ENCODE assay signal across 8 mouse cellular contexts in genomic region chr16:20537071-20537471, GRCm38 (mm10). TPM values are rescaled to one million over a fixed set of nuclear protein-coding genes. Genes with fewer than 3 reads are reported as not detected.
DNase-seq lines count a peak whose midpoint lies in the region; ATAC-seq lines count a peak whose summit lies in the region.

No protein-coding gene starts in this region.

- H3K4me1 ChIP-seq in heart, embryonic 14.5 days (ENCODE audit: control insufficient read depth in 2 of 2, insufficient read depth in 2 of 2, low read length in 2 of 2) = peaks cover 10 to 26% of the 10 kb centered on the region in 2 experiments
- peaks cover 28% of the 10 kb centered on the region for H3K4me1 ChIP-seq in neural tube, embryonic 12.5 days

- peak; percentile 64 for DNase-seq in cerebellum, adult 11-12 months
- DNase-seq in cerebellum, adult 9-10 months = no peak
- DNase-seq in 416B (ENCODE audit: low read depth) = peak; percentile 44
- peak; percentile 70 for DNase-seq in c-Kit-positive CD71-positive TER-119-positive erythroid progenitor cells, embryonic 14.5 days (ENCODE audit: low spot score)
- DNase-seq in kidney, postnatal 4 days = peak; percentile 55 to 75
- no peak for DNase-seq in spleen, postnatal 10 days (ENCODE audit: low spot score in 2 of 2)

- ATAC-seq in heart, embryonic 14.5 days (ENCODE audit: insufficient number of reproducible peaks, insufficient read depth, low FRiP score, low read depth) = no peak
- ATAC-seq in neural tube, embryonic 12.5 days (ENCODE audit: low FRiP score, low read depth) = no peak

- H3K36me3 ChIP-seq in heart, embryonic 14.5 days (ENCODE audit: control insufficient read depth, insufficient read depth, low read length) = peaks cover 60% of the 10 kb centered on the region
- peaks cover 59% of the 10 kb centered on the region for H3K36me3 ChIP-seq in neural tube, embryonic 12.5 days

- peak overlapping the region; percentile 69 for H3K4me2 ChIP-seq in heart, embryonic 14.5 days (ENCODE audit: low read length)
- H3K4me2 ChIP-seq in neural tube, embryonic 12.5 days (replicated peaks) = peak overlapping the region; percentile 66

- peak overlapping the region in 1 of 2 experiments; percentile 34; a peak in 2 of 4 replicates for H3K27ac ChIP-seq in heart, embryonic 14.5 days (replicated peaks in 1 of 2; ENCODE audit: control insufficient read depth in 1 of 2, insufficient read depth in 1 of 2, low read depth in 2 of 2, low read length in 2 of 2)
- H3K27ac ChIP-seq in neural tube, embryonic 12.5 days = no peak overlapping the region

- peak overlapping the region; percentile 22 to 84 for H3K4me3 ChIP-seq in heart, embryonic 14.5 days (ENCODE audit: control insufficient read depth in 1 of 2, insufficient read depth in 1 of 2, low read depth in 1 of 2, low read length in 2 of 2)
- peak overlapping the region; percentile 89 for H3K4me3 ChIP-seq in neural tube, embryonic 12.5 days

- H3K9me3 ChIP-seq in heart, embryonic 14.5 days (ENCODE audit: control insufficient read depth, low read length) = no peaks in the 10 kb centered on the region
- H3K9me3 ChIP-seq in neural tube, embryonic 12.5 days = no peaks in the 10 kb centered on the region

- H3K27me3 ChIP-seq in heart, embryonic 14.5 days (ENCODE audit: control insufficient read depth, insufficient read depth, low read length) = no peaks in the 10 kb centered on the region
- no peaks in the 10 kb centered on the region for H3K27me3 ChIP-seq in neural tube, embryonic 12.5 days (replicated peaks)

- H3K9ac ChIP-seq in heart, embryonic 14.5 days (ENCODE audit: low read length) = peak overlapping the region; percentile 97
- H3K9ac ChIP-seq in neural tube, embryonic 12.5 days = peak overlapping the region; percentile 46

- 21% methylated on average over 5 of the region's 5 CpGs for WGBS in heart, embryonic 14.5 days
- 38% methylated on average over 5 of the region's 5 CpGs for WGBS in neural tube, embryonic 12.5 days

RNA-seq across cellular contexts. Expression of gene Ap2m1, which starts 1.8 kb away (rescaled TPM):
- polyA plus RNA-seq in heart, embryonic 14.5 days (2014; fragmentation: Nextera tagmentation; extraction: Ambion mirVana) = 451 and 502 TPM in 2 replicates
- 922 and 966 TPM in 2 replicates for polyA plus RNA-seq in neural tube, embryonic 12.5 days (2016; fragmentation: Nextera tagmentation; extraction: Ambion mirVana)

RNA-seq across cellular contexts. Expression of gene Abcf3, which starts 11.3 kb away (rescaled TPM):
- polyA plus RNA-seq in heart, embryonic 14.5 days (2014; fragmentation: Nextera tagmentation; extraction: Ambion mirVana) = 37.1 and 46.0 TPM in 2 replicates
- polyA plus RNA-seq in neural tube, embryonic 12.5 days (2016; fragmentation: Nextera tagmentation; extraction: Ambion mirVana) = 70.9 and 81.2 TPM in 2 replicates

RNA-seq across cellular contexts. Expression of gene Dvl3, which starts 20.3 kb away (rescaled TPM):
- polyA plus RNA-seq in heart, embryonic 14.5 days (2014; fragmentation: Nextera tagmentation; extraction: Ambion mirVana) = 20.7 and 21.0 TPM in 2 replicates
- polyA plus RNA-seq in neural tube, embryonic 12.5 days (2016; fragmentation: Nextera tagmentation; extraction: Ambion mirVana) = 48.2 and 54.9 TPM in 2 replicates

RNA-seq across cellular contexts. Expression of gene Eif2b5, which starts 38.5 kb away (rescaled TPM):
- 67.3 and 69.6 TPM in 2 replicates for polyA plus RNA-seq in heart, embryonic 14.5 days (2014; fragmentation: Nextera tagmentation; extraction: Ambion mirVana)
- polyA plus RNA-seq in neural tube, embryonic 12.5 days (2016; fragmentation: Nextera tagmentation; extraction: Ambion mirVana) = 121 and 125 TPM in 2 replicates

RNA-seq across cellular contexts. Expression of gene Vwa5b2, which starts 52.2 kb away (rescaled TPM):
- 0.23 and 0.54 TPM in 2 replicates for polyA plus RNA-seq in heart, embryonic 14.5 days (2014; fragmentation: Nextera tagmentation; extraction: Ambion mirVana)
- 12.7 and 14.0 TPM in 2 replicates for polyA plus RNA-seq in neural tube, embryonic 12.5 days (2016; fragmentation: Nextera tagmentation; extraction: Ambion mirVana)

Comparison
In these comparisons a context has a peak if more than half of its experiments do, and no peak if none do; other contexts are left out.
1. DNase-seq: peak in cerebellum, adult 11-12 months (single experiment), 416B (single experiment), c-Kit-positive CD71-positive TER-119-positive erythroid progenitor cells, embryonic 14.5 days (single experiment) and kidney, postnatal 4 days (2 of 2); none in cerebellum, adult 9-10 months (single experiment) and spleen, postnatal 10 days (0 of 2).